Mouse (Mus musculus) stomach, postnatal 0 days (tissue): ENCODE measurements around the gene Vmn1r12. TPM values are rescaled to one million over a fixed set of nuclear protein-coding genes. Genes with fewer than 3 reads are reported as not detected.
"Not testable (repeated sequence)": the region's sequence is repeated elsewhere in the genome, so short reads cannot be mapped to it uniquely, and the experiment has no call there.

ENCODE experiments used
- ATAC-seq: fragments of 200-750 bp; cut with Nextera tagmentation; 2 replicates; pipeline ENCODE4 v1.8.0; 2017; ENCODE audit not compliant: low FRiP score, low TSS enrichment
- DNase-seq: peaks from one replicate; pipeline ENCODE4 v3.0.0-alpha.2; 2016; ENCODE audit warnings: low spot score
- H3K27ac ChIP-seq: fragments of 300-500 bp; sonication (generic); replicated peaks from 2 replicates; pipeline ENCODE4 v1.5.1; 2014; ENCODE audit warnings: mild to moderate bottlenecking, control low read depth
- H3K27me3 ChIP-seq: fragments of 300-500 bp; sonication (generic); 2 replicates; pipeline ENCODE4 v1.6.1; 2014; ENCODE audit warnings: low read length; ENCODE audit not compliant: control insufficient read depth, insufficient read depth
- H3K36me3 ChIP-seq: fragments of 300-500 bp; sonication (generic); 2 replicates; pipeline ENCODE4 v1.6.1; 2014; ENCODE audit warnings: low read length, mixed read lengths; ENCODE audit not compliant: control insufficient read depth, insufficient read depth
- H3K4me1 ChIP-seq: fragments of 300-500 bp; sonication (generic); replicated peaks from 2 replicates; pipeline ENCODE4 v1.6.1; 2014; ENCODE audit warnings: antibody characterized with exemption; ENCODE audit not compliant: control insufficient read depth, insufficient read depth
- H3K4me2 ChIP-seq: fragments of 300-500 bp; sonication (generic); replicated peaks from 2 replicates; pipeline ENCODE4 v1.6.1; 2014; ENCODE audit warnings: low read depth, mild to moderate bottlenecking, control low read depth, moderate library complexity
- H3K4me3 ChIP-seq: fragments of 300-500 bp; sonication (generic); 2 replicates; pipeline ENCODE4 v1.5.1; 2014; ENCODE audit warnings: low read depth, low read length, control low read depth
- H3K9ac ChIP-seq: fragments of 300-500 bp; sonication (generic); 2 replicates; pipeline ENCODE4 v1.6.1; 2014; ENCODE audit warnings: mild to moderate bottlenecking, low read length, control low read depth, mixed read lengths
- H3K9me3 ChIP-seq: fragments of 300-500 bp; sonication (generic); 2 replicates; pipeline ENCODE4 v1.6.1; 2016; ENCODE audit warnings: low read length; ENCODE audit not compliant: control insufficient read depth
- CTCF ChIP-seq: IDR thresholded peaks from 2 replicates; pipeline ENCODE4 v1.5.1; 2016; ENCODE audit warnings: antibody characterized with exemption, low read depth, mild to moderate bottlenecking, moderate library complexity
- EP300 ChIP-seq: optimal IDR thresholded peaks from 2 replicates; pipeline ENCODE3; 2016; ENCODE audit warnings: antibody characterized with exemption
- WGBS: fragments of 180-500 bp; shearing (Covaris S2); extraction: QIAGEN DNeasy Blood & Tissue Kit; methylation state at CpG from one replicate; pipeline ENCODE4 v1.1.7; 2014; 5-methylcytosine and 5-hydroxymethylcytosine counted together
- polyA plus RNA-seq: library from polyadenylated mRNA; unstranded; fragments of >200 nt; fragmentation: Nextera tagmentation; extraction: Ambion mirVana; gene quantifications from 2 replicates; pipeline ENCODE4 v1.2.1, GENCODE M21; 2015

The Vmn1r12 gene
- polyA plus RNA-seq, result not detected in 2 replicates

- no peak within 1 kb of the TSS for H3K27ac ChIP-seq
- no peaks in the 10 kb centered on the region for H3K27me3 ChIP-seq
- no peaks in the 10 kb centered on the region for H3K36me3 ChIP-seq
- H3K4me2 ChIP-seq, result no peak within 1 kb of the TSS
- no peak for ATAC-seq
- no peak within 1 kb of the TSS for H3K4me3 ChIP-seq
- no peaks in the 10 kb centered on the region for H3K9me3 ChIP-seq
- no peak for TF ChIP-seq CTCF
- no peak for TF ChIP-seq EP300
- H3K4me1 ChIP-seq, result no peaks in the 10 kb centered on the region
- 75% methylated on average over 2 of the region's 2 CpGs for WGBS
- DNase-seq, result no peak
- no peak within 1 kb of the TSS for H3K9ac ChIP-seq
These were observed at the start of gene Vmn1r12 for GRCm38 (mm10) chr6:57156619-57157018. Vmn1r12 (plus strand) TSS chr6:57156919.

- Histone ChIP-seq H3K4me2 (no peak within 1 kb of the TSS), H3K27me3 (no peaks in the 10 kb centered on the region), H3K9me3 (no peaks in the 10 kb centered on the region), H3K36me3 (no peaks in the 10 kb centered on the region), H3K9ac (no peak within 1 kb of the TSS), H3K27ac (no peak within 1 kb of the TSS), H3K4me3 (no peak within 1 kb of the TSS), H3K4me1 (no peaks in the 10 kb centered on the region)
- ATAC-seq (no peak), DNase-seq (no peak)
- TF ChIP-seq EP300, result no peak
- 81% methylated on average over 3 of the region's 3 CpGs for WGBS
These were observed 47.6 kb upstream of the Vmn1r12 start, which contains the start of gene Vmn1r10 for GRCm38 (mm10) chr6:57109154-57109553. Vmn1r10 (plus strand) TSS chr6:57109454.

GRCm38 (mm10) chr6:57133155-57133554, 23.6 kb upstream of the Vmn1r12 start, which contains the start of gene Vmn1r11:
Vmn1r11 (plus strand) TSS chr6:57133455.
- no peak within 1 kb of the TSS for H3K9ac ChIP-seq
- no peaks in the 10 kb centered on the region for H3K36me3 ChIP-seq
- no peak within 1 kb of the TSS for H3K27ac ChIP-seq
- 71% methylated on average over 1 of the region's 1 CpGs for WGBS
- no peaks in the 10 kb centered on the region for H3K27me3 ChIP-seq
- no peaks in the 10 kb centered on the region for H3K4me1 ChIP-seq
- no peak within 1 kb of the TSS for H3K4me2 ChIP-seq
- ATAC-seq (no peak), DNase-seq (no peak)
- TF ChIP-seq EP300, result no peak
- TF ChIP-seq CTCF, result no peak
- H3K9me3 ChIP-seq, result no peaks in the 10 kb centered on the region
- H3K4me3 ChIP-seq, result no peak within 1 kb of the TSS

- not testable (repeated sequence) for H3K27ac ChIP-seq, ATAC-seq, H3K4me1 ChIP-seq, H3K4me3 ChIP-seq, H3K9me3 ChIP-seq, H3K9ac ChIP-seq, H3K27me3 ChIP-seq, DNase-seq, H3K4me2 ChIP-seq, H3K36me3 ChIP-seq
- WGBS, result 45% methylated on average over 3 of the region's 3 CpGs
These were observed 33.3 kb downstream of the Vmn1r12 start for GRCm38 (mm10) chr6:57190016-57190415.

- WGBS, result 94% methylated on average over 1 of the region's 1 CpGs
- not testable (repeated sequence) for DNase-seq, ATAC-seq, H3K9ac ChIP-seq, H3K9me3 ChIP-seq, H3K36me3 ChIP-seq, H3K27me3 ChIP-seq, H3K27ac ChIP-seq, H3K4me3 ChIP-seq, H3K4me2 ChIP-seq, H3K4me1 ChIP-seq
These were observed 46.3 kb downstream of the Vmn1r12 start, which contains the start of gene Vmn1r13 for GRCm38 (mm10) chr6:57202990-57203389. Vmn1r13 (plus strand) TSS chr6:57203290.

Other genes starting within 250 kb of the Vmn1r12 start
- 123 and 124 TPM in 2 replicates for gene Nt5c3, start 233.0 kb upstream of the Vmn1r12 start, polyA plus RNA-seq
- gene Vmn1r4, start 232.9 kb upstream of the Vmn1r12 start, polyA plus RNA-seq, result 0.12 and 0.29 TPM in 2 replicates
- gene Vmn1r5, start 186.6 kb upstream of the Vmn1r12 start, polyA plus RNA-seq, result not detected in 2 replicates
- gene Vmn1r6, start 159.7 kb upstream of the Vmn1r12 start, polyA plus RNA-seq, result not detected in 2 replicates
- gene Vmn1r7, start 131.6 kb upstream of the Vmn1r12 start, polyA plus RNA-seq, result not detected in 2 replicates
- not detected in 2 replicates for gene Vmn1r8, start 124.6 kb upstream of the Vmn1r12 start, polyA plus RNA-seq
- gene Vmn1r9, start 90.1 kb upstream of the Vmn1r12 start, polyA plus RNA-seq, result not detected in 2 replicates
- gene Vmn1r10, start 47.5 kb upstream of the Vmn1r12 start, polyA plus RNA-seq, result not detected in 2 replicates
- gene Vmn1r11, start 23.5 kb upstream of the Vmn1r12 start, polyA plus RNA-seq, result not detected in 2 replicates
- 0.04 TPM in 1 of 2 replicates, not detected in the other for gene Vmn1r13, start 46.4 kb downstream of the Vmn1r12 start, polyA plus RNA-seq
- gene Vmn1r14, start 74.8 kb downstream of the Vmn1r12 start, polyA plus RNA-seq, result not detected in 2 replicates
- gene Vmn1r15, start 101.0 kb downstream of the Vmn1r12 start, polyA plus RNA-seq, result not detected in 2 replicates
- gene Vmn1r16, start 172.6 kb downstream of the Vmn1r12 start, polyA plus RNA-seq, result not detected in 2 replicates
- gene Vmn1r17, start 206.8 kb downstream of the Vmn1r12 start, polyA plus RNA-seq, result not detected in 2 replicates
- 0.02 TPM in 1 of 2 replicates, not detected in the other for gene Vmn1r18, start 238.9 kb downstream of the Vmn1r12 start, polyA plus RNA-seq
- gene Vmn1r19, start 246.9 kb downstream of the Vmn1r12 start, polyA plus RNA-seq, result not detected in 2 replicates